Mouse (Mus musculus) E14TG2a.4 (cell line): ENCODE results near the gene Nemf.

ENCODE experiments used
- CTCF ChIP-seq: conservative IDR thresholded peaks from 2 replicates; pipeline ENCODE4 v1.5.1; 2014; ENCODE audit warnings: low read length
- POU5F1 ChIP-seq: IDR thresholded peaks from 2 replicates; pipeline ENCODE4 v1.6.1; 2014; ENCODE audit warnings: low read length, borderline replicate concordance

- TF ChIP-seq POU5F1: no peak
- no peak for TF ChIP-seq CTCF
Observed at GRCm38 (mm10) chr12:69378558-69379454, 21.8 kb upstream of the Nemf start.
